ENCODE assay signal across 8 mouse cellular contexts in the genomic region with DNA sequence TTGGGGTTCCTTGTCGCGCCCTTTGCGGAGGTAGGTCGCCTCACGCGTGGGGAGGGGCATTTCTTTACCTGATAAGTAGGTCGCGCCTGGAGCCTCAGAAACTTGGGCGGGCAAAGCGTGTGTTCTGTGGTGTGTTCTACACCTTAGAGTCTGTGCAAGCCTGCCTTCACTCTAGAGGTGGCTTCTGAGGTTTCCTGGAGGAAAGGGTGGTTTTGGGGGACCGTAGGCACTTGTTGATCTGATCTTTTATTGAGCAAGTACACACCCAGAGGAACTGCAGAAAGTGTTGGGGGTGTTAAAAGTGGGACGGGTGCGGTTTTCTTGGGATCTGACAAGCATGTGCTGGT. TPM values are rescaled to one million over a fixed set of nuclear protein-coding genes. Genes with fewer than 3 reads are reported as not detected.
DNase-seq lines count a peak whose midpoint lies in the region; ATAC-seq and TF ChIP-seq lines count a peak whose summit lies in the region.

No protein-coding gene starts in this region.

- DNase-seq in heart, postnatal 14 days: no peak
- peak; percentile 0 for DNase-seq in G1E (ENCODE audit: low spot score)
- no peak for DNase-seq in forebrain, postnatal 0 days
- no peak for DNase-seq in frontal cortex, postnatal 25 days (ENCODE audit: low spot score in 2 of 2)
- no peak for DNase-seq in right cerebral cortex, postnatal 4 days
- DNase-seq in spleen, postnatal 14 days (ENCODE audit: low spot score in 2 of 2): no peak

- H3K4me1 ChIP-seq in heart, embryonic 12.5 days (replicated peaks): peaks cover 3% of the 10 kb centered on the region; the same call in 1 of the 2 replicates
- peaks cover 6% of the 10 kb centered on the region for H3K4me1 ChIP-seq in G1E (ENCODE audit: insufficient read depth, low read depth, low read length)
- no peaks in the 10 kb centered on the region for H3K4me1 ChIP-seq in forebrain, postnatal 0 days (ENCODE audit: insufficient read depth)
- no peaks in the 10 kb centered on the region; the same call in 1 of the 2 replicates for H3K4me1 ChIP-seq in liver, embryonic 16.5 days (ENCODE audit: control insufficient read depth, low read depth, low read length)

- peak overlapping the region; percentile 58 for H3K4me3 ChIP-seq in heart, embryonic 12.5 days
- peak overlapping the region; percentile 69 for H3K4me3 ChIP-seq in G1E (ENCODE audit: low read depth, low read length)
- H3K4me3 ChIP-seq in forebrain, postnatal 0 days (ENCODE audit: low read depth, low read length): peak overlapping the region; percentile 43
- H3K4me3 ChIP-seq in liver, embryonic 16.5 days (ENCODE audit: low read depth, low read length): peak overlapping the region; percentile 54

- H3K4me2 ChIP-seq in heart, embryonic 12.5 days: peak overlapping the region; percentile 91
- peak overlapping the region; percentile 57 for H3K4me2 ChIP-seq in forebrain, postnatal 0 days (ENCODE audit: low read depth)
- peak overlapping the region; percentile 66 for H3K4me2 ChIP-seq in liver, embryonic 16.5 days (ENCODE audit: low read depth, low read length)

- intact Hi-C loops in heart, postnatal 14 days (cut with DNase I): no loop called here

- ATAC-seq in heart, embryonic 12.5 days (ENCODE audit: insufficient number of reproducible peaks, low FRiP score): no peak; the same call in 1 of the 2 replicates
- ATAC-seq in G1E (ENCODE audit: extremely low read depth, insufficient number of reproducible peaks, low FRiP score, poor library complexity, severe bottlenecking): peak; percentile 12; the same call in 1 of the 2 replicates
- ATAC-seq in forebrain, postnatal 0 days: peak; percentile 38; the same call in 1 of the 2 replicates
- ATAC-seq in liver, embryonic 16.5 days (ENCODE audit: low read depth): peak; percentile 19

- TF ChIP-seq CTCF in G1E (IDR thresholded peaks at IDR 0.05; ENCODE audit: low read depth, low read length): no peak
- no peak for TF ChIP-seq CTCF in forebrain, postnatal 0 days (IDR thresholded peaks at IDR 0.05; ENCODE audit: low read depth)

- no peaks in the 10 kb centered on the region for H3K9me3 ChIP-seq in heart, embryonic 12.5 days (replicated peaks)
- no peaks in the 10 kb centered on the region for H3K9me3 ChIP-seq in G1E (replicated peaks)
- no peaks in the 10 kb centered on the region for H3K9me3 ChIP-seq in forebrain, postnatal 0 days (ENCODE audit: low read length)
- H3K9me3 ChIP-seq in liver, embryonic 16.5 days (replicated peaks; ENCODE audit: control insufficient read depth, low read length): no peaks in the 10 kb centered on the region

- H3K27ac ChIP-seq in heart, embryonic 12.5 days (ENCODE audit: poor library complexity, severe bottlenecking): no peak overlapping the region
- H3K27ac ChIP-seq in forebrain, postnatal 0 days (ENCODE audit: low read depth, low read length): no peak overlapping the region
- no peak overlapping the region for H3K27ac ChIP-seq in liver, embryonic 16.5 days (ENCODE audit: low read length)

- H3K36me3 ChIP-seq in heart, embryonic 12.5 days: no peaks in the 10 kb centered on the region
- no peaks in the 10 kb centered on the region for H3K36me3 ChIP-seq in G1E (replicated peaks)
- H3K36me3 ChIP-seq in forebrain, postnatal 0 days (ENCODE audit: insufficient read depth): no peaks in the 10 kb centered on the region
- no peaks in the 10 kb centered on the region for H3K36me3 ChIP-seq in liver, embryonic 16.5 days (ENCODE audit: control insufficient read depth, insufficient read depth)

- H3K9ac ChIP-seq in heart, embryonic 12.5 days: peak overlapping the region; percentile 71
- peak overlapping the region; percentile 39 for H3K9ac ChIP-seq in forebrain, postnatal 0 days
- H3K9ac ChIP-seq in liver, embryonic 16.5 days (ENCODE audit: low read depth, low read length): no peak overlapping the region

- WGBS in heart, embryonic 12.5 days: 17% methylated on average over 13 of the region's 13 CpGs
- 24% methylated on average over 13 of the region's 13 CpGs for WGBS in forebrain, postnatal 0 days
- 3% methylated on average over 13 of the region's 13 CpGs for WGBS in liver, embryonic 16.5 days (ENCODE audit: insufficient replicate concordance)

- H3K27me3 ChIP-seq in heart, embryonic 12.5 days (replicated peaks): peaks cover 8% of the 10 kb centered on the region
- H3K27me3 ChIP-seq in G1E (ENCODE audit: insufficient read depth, low read length): no peaks in the 10 kb centered on the region
- H3K27me3 ChIP-seq in forebrain, postnatal 0 days (ENCODE audit: insufficient read depth, low read length): no peaks in the 10 kb centered on the region; the same call in 1 of the 2 replicates
- H3K27me3 ChIP-seq in liver, embryonic 16.5 days (ENCODE audit: control insufficient read depth, insufficient read depth, low read depth, low read length): no peaks in the 10 kb centered on the region

RNA-seq across cellular contexts. Expression of gene Mei4, which starts 0.4 kb away (rescaled TPM):
- polyA plus RNA-seq in heart, embryonic 12.5 days (2016; fragmentation: Nextera tagmentation; extraction: Ambion mirVana): 0.20 and 0.27 TPM in 2 replicates
- total RNA-seq in heart, postnatal 14 days (2021): not detected
- total RNA-seq in G1E (2014; fragmentation: Nextera tagmentation) (3.6 and 4.6 TPM in 2 replicates), G1E (2017) (1.8 and 2.1 TPM in 2 replicates)
- polyA plus RNA-seq in G1E (2012): 0.31 and 0.51 TPM in 2 replicates
- total RNA-seq in forebrain, postnatal 0 days (2014; rRNA removed): 2.2 and 2.3 TPM in 2 replicates
- polyA plus RNA-seq in forebrain, postnatal 0 days (2015; fragmentation: Nextera tagmentation; extraction: Ambion mirVana): 1.3 and 1.5 TPM in 2 replicates
- 0.18 and 0.23 TPM in 2 replicates for polyA plus RNA-seq in liver, embryonic 16.5 days (2015; fragmentation: Nextera tagmentation; extraction: Ambion mirVana)
